Mouse (Mus musculus): ENCODE results near the gene Btn1a1. TPM values are rescaled to one million over a fixed set of nuclear protein-coding genes. Genes with fewer than 3 reads are reported as not detected.

The Btn1a1 gene
- polyA plus RNA-seq, 1 experiment from 2014 or later, result not detected

DNA sequence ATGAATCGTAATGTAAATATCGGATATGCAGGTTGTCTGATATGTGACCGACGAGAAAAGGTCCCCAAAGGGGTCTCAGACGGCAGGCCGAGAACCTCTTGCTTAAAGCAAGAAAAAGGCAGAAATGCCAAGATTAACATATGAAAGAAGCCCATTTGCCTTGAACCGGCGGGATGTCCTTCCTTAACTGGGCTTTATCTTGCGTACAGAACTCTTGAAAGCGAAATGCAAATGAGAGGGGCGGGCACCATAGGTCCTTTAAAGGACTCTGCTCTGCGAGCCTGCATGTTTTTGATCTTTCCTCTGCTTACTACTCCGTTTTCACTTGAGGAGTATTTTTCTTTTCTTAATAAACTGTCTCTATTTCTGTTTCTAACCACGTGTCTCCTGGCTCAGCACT, 26.3 kb upstream of the Btn1a1 start:
- Histone ChIP-seq H3K4me2 (replicated peaks; ENCODE audit: low read depth, low read length) (peak overlapping the region; percentile 28), H3K4me3 (ENCODE audit: low read depth, low read length) (peak overlapping the region; percentile 20; the same call in 1 of the 2 replicates), H3K4me1 (ENCODE audit: control insufficient read depth, insufficient read depth, low read length) (peaks cover 3% of the 10 kb centered on the region; the same call in 1 of the 2 replicates), H3K9ac (replicated peaks; ENCODE audit: low read depth, low read length) (no peak overlapping the region), H3K27me3 (ENCODE audit: control insufficient read depth, insufficient read depth, low read length) (no peaks in the 10 kb centered on the region), H3K27ac (ENCODE audit: low read length) (no peak overlapping the region), H3K36me3 (ENCODE audit: control insufficient read depth, insufficient read depth, low read length) (no peaks in the 10 kb centered on the region), H3K9me3 (ENCODE audit: control insufficient read depth, low read depth, low read length) (no peaks in the 10 kb centered on the region)
- ATAC-seq (ENCODE audit: insufficient number of reproducible peaks, insufficient read depth, low FRiP score, low read depth), result no peak
- 15% methylated on average over 14 of the region's 14 CpGs for WGBS

DNA sequence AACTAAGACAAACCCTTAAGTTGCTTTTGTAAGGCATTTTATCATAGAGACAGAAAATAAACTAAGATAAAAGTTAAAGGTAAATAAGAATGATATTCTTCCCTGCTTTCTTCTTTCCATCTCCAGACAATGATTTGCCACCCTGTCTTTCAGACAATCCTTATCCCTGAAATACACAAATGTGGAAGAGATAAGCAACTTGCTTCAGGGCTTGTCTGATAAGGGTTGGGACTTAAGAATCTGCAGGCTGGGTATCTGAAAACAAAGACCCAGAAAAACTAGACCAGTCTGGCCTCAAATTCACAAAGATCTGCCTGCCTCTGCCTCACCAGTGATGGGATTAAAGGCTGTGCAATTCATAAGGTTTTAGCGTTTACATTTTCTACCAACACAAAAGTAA, 25.6 kb upstream of the Btn1a1 start:
- Histone ChIP-seq H3K9me3 (ENCODE audit: control insufficient read depth, low read depth, low read length) (no peaks in the 10 kb centered on the region), H3K9ac (replicated peaks; ENCODE audit: low read depth, low read length) (no peak overlapping the region), H3K27ac (ENCODE audit: low read length) (no peak overlapping the region), H3K36me3 (ENCODE audit: control insufficient read depth, insufficient read depth, low read length) (no peaks in the 10 kb centered on the region), H3K4me1 (ENCODE audit: control insufficient read depth, insufficient read depth, low read length) (peaks cover 3% of the 10 kb centered on the region; the same call in 1 of the 2 replicates), H3K27me3 (ENCODE audit: control insufficient read depth, insufficient read depth, low read length) (no peaks in the 10 kb centered on the region), H3K4me3 (ENCODE audit: low read depth, low read length) (no peak overlapping the region), H3K4me2 (replicated peaks; ENCODE audit: low read depth, low read length) (no peak overlapping the region)
- 14% methylated on average over 1 of the region's 1 CpGs for WGBS
- no peak for ATAC-seq (ENCODE audit: insufficient number of reproducible peaks, insufficient read depth, low FRiP score, low read depth)

DNA sequence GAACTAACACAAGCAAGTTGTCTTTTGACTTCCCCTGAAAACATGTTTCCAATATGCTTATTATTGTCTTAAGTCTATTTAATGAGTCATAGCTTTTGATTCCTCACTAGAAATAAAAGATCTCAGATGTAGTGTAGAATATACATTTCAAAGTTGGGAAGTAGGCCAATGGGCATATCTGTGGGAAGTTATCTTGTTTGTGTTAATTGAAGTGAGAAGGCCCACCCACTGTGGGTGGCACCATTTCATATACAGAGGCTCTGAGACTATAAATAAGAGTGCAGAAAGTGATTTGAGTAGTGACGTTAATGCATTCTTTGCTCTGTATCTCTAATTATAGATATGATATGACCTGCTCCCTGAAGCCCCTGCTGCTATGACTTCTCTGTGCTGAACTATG, 25.2 kb upstream of the Btn1a1 start:
- 41% methylated on average over 1 of the region's 1 CpGs for WGBS
- no peaks in the 10 kb centered on the region for H3K9me3 ChIP-seq (ENCODE audit: control insufficient read depth, low read depth, low read length)
- no peaks in the 10 kb centered on the region for H3K36me3 ChIP-seq (ENCODE audit: control insufficient read depth, insufficient read depth, low read length)
- no peak overlapping the region for H3K4me2 ChIP-seq (replicated peaks; ENCODE audit: low read depth, low read length)
- ATAC-seq (ENCODE audit: insufficient number of reproducible peaks, insufficient read depth, low FRiP score, low read depth), result no peak
- H3K4me1 ChIP-seq (ENCODE audit: control insufficient read depth, insufficient read depth, low read length), result peaks cover 3% of the 10 kb centered on the region; the same call in 1 of the 2 replicates
- no peak overlapping the region for H3K27ac ChIP-seq (ENCODE audit: low read length)
- no peak overlapping the region for H3K9ac ChIP-seq (replicated peaks; ENCODE audit: low read depth, low read length)
- H3K27me3 ChIP-seq (ENCODE audit: control insufficient read depth, insufficient read depth, low read length), result no peaks in the 10 kb centered on the region
- no peak overlapping the region for H3K4me3 ChIP-seq (ENCODE audit: low read depth, low read length)

DNA sequence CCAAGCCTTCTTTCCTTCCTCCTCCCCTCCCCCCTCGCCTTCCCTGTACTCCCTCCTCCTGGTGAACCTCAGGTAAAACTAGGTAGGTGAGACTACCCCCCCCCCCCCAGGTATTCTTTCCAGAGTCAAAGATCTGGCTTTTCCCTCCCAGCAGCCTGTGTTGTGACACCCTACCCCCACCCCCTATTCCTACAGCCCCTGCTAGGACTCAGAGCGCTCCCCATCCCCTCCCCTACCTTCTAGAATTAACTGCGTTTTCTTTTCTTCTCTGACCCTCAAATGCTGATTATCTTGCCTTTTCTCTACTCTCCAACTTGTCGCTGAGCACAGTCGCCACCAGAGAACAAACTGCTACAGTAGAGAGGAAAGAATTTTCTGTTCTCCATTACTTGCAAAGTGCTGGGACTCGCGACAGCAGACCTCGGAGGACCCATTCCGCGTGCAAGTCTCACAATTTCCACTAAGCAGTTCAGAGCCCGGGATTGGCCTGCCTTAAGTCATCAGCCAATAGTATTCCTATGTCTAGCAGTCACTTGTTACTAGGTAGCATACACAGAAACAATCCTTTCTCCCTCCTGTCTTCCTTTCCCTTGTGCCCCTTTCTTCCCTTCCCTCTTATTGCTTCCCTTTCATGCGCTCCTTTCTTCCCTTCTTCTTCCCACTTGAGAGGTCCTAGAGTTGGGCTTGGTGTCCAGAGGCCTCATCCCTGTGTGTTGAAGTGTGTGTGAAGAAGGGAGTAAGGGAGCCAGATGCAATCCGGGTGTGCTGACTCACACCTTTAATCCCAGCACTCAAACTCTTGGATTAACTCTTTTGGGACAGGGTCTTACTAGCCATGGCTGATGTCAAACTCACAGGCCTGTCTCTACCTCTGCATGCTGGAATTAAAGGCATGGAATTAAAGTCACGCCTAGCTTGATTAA, 23.0 kb upstream of the Btn1a1 start, which contains the start of gene Btn2a2:
Gene Btn2a2, minus strand, starts transcription at position 458 of the 923 bp plus-strand sequence.
- Histone ChIP-seq H3K36me3 (ENCODE audit: control insufficient read depth, insufficient read depth, low read length) (no peaks in the 10 kb centered on the region), H3K4me2 (replicated peaks; ENCODE audit: low read depth, low read length) (peak within 1 kb of the TSS; percentile 72), H3K9ac (replicated peaks; ENCODE audit: low read depth, low read length) (no peak within 1 kb of the TSS), H3K27me3 (ENCODE audit: control insufficient read depth, insufficient read depth, low read length) (no peaks in the 10 kb centered on the region), H3K4me3 (ENCODE audit: low read depth, low read length) (peak within 1 kb of the TSS; percentile 33), H3K27ac (ENCODE audit: low read length) (no peak within 1 kb of the TSS), H3K9me3 (ENCODE audit: control insufficient read depth, low read depth, low read length) (no peaks in the 10 kb centered on the region), H3K4me1 (ENCODE audit: control insufficient read depth, insufficient read depth, low read length) (peaks cover 3% of the 10 kb centered on the region; the same call in 1 of the 2 replicates)
- WGBS, result 3% methylated on average over 13 of the region's 14 CpGs
- ATAC-seq (ENCODE audit: insufficient number of reproducible peaks, insufficient read depth, low FRiP score, low read depth), result peak; percentile 94

DNA sequence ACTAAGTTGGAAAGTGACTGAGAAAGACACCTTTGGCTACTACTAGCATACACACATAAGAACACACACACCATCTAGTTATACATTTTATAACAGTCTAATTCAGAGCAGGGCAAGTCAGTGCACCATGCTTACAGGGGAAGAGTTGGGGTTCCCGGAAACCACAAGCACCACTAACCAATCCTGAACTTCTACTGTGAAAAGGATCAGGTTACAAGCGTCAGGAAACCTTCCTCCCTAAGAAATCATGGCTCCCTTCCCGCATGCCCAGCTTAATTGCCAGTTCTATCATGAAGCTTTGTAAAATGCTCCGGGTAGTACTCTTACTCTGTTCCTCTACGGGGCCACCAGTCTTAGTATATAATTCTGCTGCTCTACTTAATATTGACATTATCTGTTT, 19.6 kb upstream of the Btn1a1 start:
- Histone ChIP-seq H3K4me2 (replicated peaks; ENCODE audit: low read depth, low read length) (no peak overlapping the region), H3K9me3 (ENCODE audit: control insufficient read depth, low read depth, low read length) (no peaks in the 10 kb centered on the region), H3K9ac (replicated peaks; ENCODE audit: low read depth, low read length) (no peak overlapping the region), H3K27me3 (ENCODE audit: control insufficient read depth, insufficient read depth, low read length) (no peaks in the 10 kb centered on the region), H3K4me1 (ENCODE audit: control insufficient read depth, insufficient read depth, low read length) (peaks cover 3% of the 10 kb centered on the region; the same call in 1 of the 2 replicates), H3K36me3 (ENCODE audit: control insufficient read depth, insufficient read depth, low read length) (no peaks in the 10 kb centered on the region), H3K4me3 (ENCODE audit: low read depth, low read length) (no peak overlapping the region), H3K27ac (ENCODE audit: low read length) (no peak overlapping the region)
- ATAC-seq (ENCODE audit: insufficient number of reproducible peaks, insufficient read depth, low FRiP score, low read depth), result no peak
- WGBS, result 39% methylated on average over 5 of the region's 5 CpGs

DNA sequence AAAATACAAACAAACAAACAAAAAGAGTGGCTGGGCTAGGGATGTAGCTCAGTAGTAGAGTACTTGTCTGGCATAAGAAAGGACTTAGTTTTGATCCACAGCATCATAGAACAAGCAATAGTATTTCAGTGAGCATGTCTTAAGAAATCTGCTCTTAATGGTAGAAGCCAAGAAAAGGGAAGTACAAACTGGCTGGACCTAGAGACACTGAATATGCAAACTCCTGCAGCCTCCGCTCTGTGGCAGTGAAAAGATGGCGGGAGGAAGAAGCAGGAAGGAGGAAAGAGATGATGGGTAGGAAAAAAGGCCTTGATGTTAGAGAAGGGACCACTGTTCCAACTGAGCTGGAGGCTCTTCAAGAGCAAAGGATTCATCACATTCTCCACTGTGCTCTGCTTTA, 17.5 kb upstream of the Btn1a1 start:
- ATAC-seq (ENCODE audit: insufficient number of reproducible peaks, insufficient read depth, low FRiP score, low read depth), result no peak
- Histone ChIP-seq H3K27me3 (ENCODE audit: control insufficient read depth, insufficient read depth, low read length) (no peaks in the 10 kb centered on the region), H3K36me3 (ENCODE audit: control insufficient read depth, insufficient read depth, low read length) (no peaks in the 10 kb centered on the region), H3K9me3 (ENCODE audit: control insufficient read depth, low read depth, low read length) (no peaks in the 10 kb centered on the region), H3K9ac (replicated peaks; ENCODE audit: low read depth, low read length) (no peak overlapping the region), H3K4me1 (ENCODE audit: control insufficient read depth, insufficient read depth, low read length) (peaks cover 3% of the 10 kb centered on the region; the same call in 1 of the 2 replicates), H3K4me2 (replicated peaks; ENCODE audit: low read depth, low read length) (no peak overlapping the region), H3K4me3 (ENCODE audit: low read depth, low read length) (no peak overlapping the region), H3K27ac (ENCODE audit: low read length) (no peak overlapping the region)
- WGBS, result 87% methylated on average over 2 of the region's 2 CpGs

DNA sequence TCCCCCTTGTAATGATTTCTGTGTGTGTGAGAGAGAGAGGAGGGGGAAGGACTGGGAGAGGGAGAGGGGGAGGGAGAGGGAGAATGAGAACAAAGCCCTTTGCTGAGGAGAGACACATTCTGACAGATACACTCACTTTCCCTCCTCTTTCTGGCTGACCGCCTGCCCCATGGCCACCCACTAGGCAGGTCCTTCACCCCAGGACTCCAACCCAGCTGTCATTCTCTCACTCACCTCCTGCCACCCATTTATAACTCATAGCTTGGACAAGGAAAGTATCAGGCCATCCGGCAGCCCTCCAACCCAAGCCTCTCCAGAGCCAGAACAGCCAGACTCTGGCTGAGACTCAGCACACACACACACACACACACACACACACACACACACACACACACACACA, 10.0 kb upstream of the Btn1a1 start:
- Histone ChIP-seq H3K4me3 (ENCODE audit: low read depth, low read length) (no peak overlapping the region), H3K27ac (ENCODE audit: low read length) (no peak overlapping the region), H3K9ac (replicated peaks; ENCODE audit: low read depth, low read length) (no peak overlapping the region), H3K9me3 (ENCODE audit: control insufficient read depth, low read depth, low read length) (no peaks in the 10 kb centered on the region), H3K4me1 (ENCODE audit: control insufficient read depth, insufficient read depth, low read length) (no peaks in the 10 kb centered on the region), H3K27me3 (ENCODE audit: control insufficient read depth, insufficient read depth, low read length) (no peaks in the 10 kb centered on the region), H3K36me3 (ENCODE audit: control insufficient read depth, insufficient read depth, low read length) (no peaks in the 10 kb centered on the region), H3K4me2 (replicated peaks; ENCODE audit: low read depth, low read length) (no peak overlapping the region)
- 18% methylated on average over 2 of the region's 2 CpGs for WGBS
- ATAC-seq (ENCODE audit: insufficient number of reproducible peaks, insufficient read depth, low FRiP score, low read depth), result no peak

DNA sequence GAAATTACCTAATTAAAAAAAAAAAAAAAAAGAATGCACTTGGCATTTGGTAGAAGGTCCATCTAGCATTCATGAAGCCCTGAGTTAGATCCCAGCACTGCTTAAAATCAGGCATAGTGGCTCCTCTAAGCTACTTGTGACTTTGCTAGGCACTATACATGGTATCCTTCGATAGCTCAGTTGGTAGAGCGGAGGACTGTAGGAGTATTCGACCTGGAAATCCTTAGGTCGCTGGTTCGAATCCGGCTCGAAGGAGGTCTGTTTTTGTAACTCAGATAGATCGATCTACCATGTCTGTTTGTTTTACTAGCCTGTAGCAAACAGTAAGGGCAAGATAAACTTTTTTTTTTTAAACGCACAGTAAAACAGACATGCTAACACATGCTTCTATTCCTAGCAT, 1.2 kb upstream of the Btn1a1 start:
- H3K4me1 ChIP-seq (ENCODE audit: control insufficient read depth, insufficient read depth, low read length), result 0 out of 2 replicates have a peak, but pooled peaks cover 3% of the 10 kb centered on the region
- WGBS, result 5% methylated on average over 9 of the region's 9 CpGs
- H3K36me3 ChIP-seq (ENCODE audit: control insufficient read depth, insufficient read depth, low read length), result no peaks in the 10 kb centered on the region
- peak; percentile 84; the same call in 1 of the 2 replicates for ATAC-seq (ENCODE audit: insufficient number of reproducible peaks, insufficient read depth, low FRiP score, low read depth)
- no peak overlapping the region for H3K27ac ChIP-seq (ENCODE audit: low read length)
- no peak overlapping the region for H3K4me3 ChIP-seq (ENCODE audit: low read depth, low read length)
- no peaks in the 10 kb centered on the region for H3K27me3 ChIP-seq (ENCODE audit: control insufficient read depth, insufficient read depth, low read length)
- no peak overlapping the region for H3K4me2 ChIP-seq (replicated peaks; ENCODE audit: low read depth, low read length)
- H3K9ac ChIP-seq (replicated peaks; ENCODE audit: low read depth, low read length), result no peak overlapping the region
- H3K9me3 ChIP-seq (ENCODE audit: control insufficient read depth, low read depth, low read length), result no peaks in the 10 kb centered on the region
